Mouse (Mus musculus) liver, embryonic 14.5 days (tissue): Measurements from ENCODE around the gene Zmym4. TPM values are rescaled to one million over a fixed set of nuclear protein-coding genes. Genes with fewer than 3 reads are reported as not detected.
"Not testable (repeated sequence)": the region's sequence is repeated elsewhere in the genome, so short reads cannot be mapped to it uniquely, and the experiment has no call there.

ENCODE experiments used
- ATAC-seq: fragments of 200-750 bp; cut with Nextera tagmentation; 2 replicates; pipeline ENCODE4 v1.8.0; 2017; ENCODE audit warnings: moderate number of reproducible peaks, mild to moderate bottlenecking, moderate library complexity; ENCODE audit not compliant: insufficient read depth
- DNase-seq, 3 experiments: peaks; one replicate each; pipeline ENCODE4 v3.0.0-alpha.2; 2012 to 2013; ENCODE audit warnings: low read depth in 3 of 3, low spot score in 3 of 3
- H3K27ac ChIP-seq: fragments of 300-500 bp; sonication (generic); 2 replicates; pipeline ENCODE4 v1.5.1; 2014; ENCODE audit warnings: moderate library complexity, mild to moderate bottlenecking, control low read depth, inconsistent platforms
- H3K27me3 ChIP-seq: fragments of 300-500 bp; sonication (generic); 2 replicates; pipeline ENCODE4 v1.6.1; 2014; ENCODE audit warnings: mild to moderate bottlenecking, low read length, moderate library complexity; ENCODE audit not compliant: control insufficient read depth, insufficient read depth
- H3K36me3 ChIP-seq: fragments of 300-500 bp; sonication (generic); replicated peaks from 2 replicates; pipeline ENCODE4 v1.6.1; 2014; ENCODE audit warnings: low read depth; ENCODE audit not compliant: control insufficient read depth, insufficient read depth
- H3K4me1 ChIP-seq, 2 experiments: fragments of 200-500 bp in 1 of 2; fragments of 300-500 bp in 1 of 2; sonication (generic) in 1 of 2; replicated peaks; 2 replicates each; pipeline ENCODE4 v1.6.1; 2012 to 2014; ENCODE audit warnings: antibody characterized with exemption in 1 of 2, inconsistent platforms in 1 of 2, low read length in 1 of 2; ENCODE audit not compliant: control insufficient read depth in 2 of 2, insufficient read depth in 2 of 2
- H3K4me2 ChIP-seq: fragments of 300-500 bp; sonication (generic); 2 replicates; pipeline ENCODE4 v1.6.1; 2014; ENCODE audit warnings: low read depth, mild to moderate bottlenecking, control low read depth, moderate library complexity
- H3K4me3 ChIP-seq, 2 experiments: fragments of 200-500 bp in 1 of 2; fragments of 300-500 bp in 1 of 2; sonication (generic) in 1 of 2; 2 replicates each; pipeline ENCODE4 v1.5.1; 2012 to 2014; ENCODE audit warnings: low read depth in 2 of 2, low read length in 2 of 2, mild to moderate bottlenecking in 2 of 2, control low read depth in 1 of 2, inconsistent platforms in 1 of 2, moderate library complexity in 1 of 2; ENCODE audit not compliant: insufficient read depth in 1 of 2
- H3K9ac ChIP-seq: fragments of 300-500 bp; sonication (generic); replicated peaks from 2 replicates; pipeline ENCODE4 v1.6.1; 2014; ENCODE audit warnings: mild to moderate bottlenecking, control low read depth, moderate library complexity
- H3K9me3 ChIP-seq: fragments of 300-500 bp; sonication (generic); 2 replicates; pipeline ENCODE4 v1.6.1; 2016; ENCODE audit warnings: low read length, mixed read lengths; ENCODE audit not compliant: control insufficient read depth
- CTCF ChIP-seq: IDR thresholded peaks from 2 replicates; pipeline ENCODE4 v1.5.1; 2016; ENCODE audit warnings: antibody characterized with exemption, low read depth, control low read depth
- EP300 ChIP-seq: IDR thresholded peaks from 2 replicates; pipeline ENCODE4 v1.6.1; 2016; ENCODE audit warnings: antibody characterized with exemption, low read depth
- WGBS: fragments of 180-500 bp; shearing (Covaris S2); extraction: QIAGEN DNeasy Blood & Tissue Kit; methylation state at CpG from one replicate; pipeline ENCODE4 v1.1.7; 2014; ENCODE audit not compliant: insufficient replicate concordance; 5-methylcytosine and 5-hydroxymethylcytosine counted together
- polyA plus RNA-seq, 2 experiments: library from polyadenylated mRNA; depleted of rRNA in 1 of 2; stranded (reverse) in 1 of 2; unstranded in 1 of 2; fragments of >200 nt; fragmentation: Nextera tagmentation in 1 of 2; extraction: Ambion mirVana in 1 of 2; gene quantifications; 2 replicates each; pipeline versions ENCODE4 v1.2.1 to v1.2.3; 2012 to 2014

The Zmym4 gene
- polyA plus RNA-seq, 2 experiments: 2.8 to 3.2 TPM

GRCm38 (mm10) chr4:126977467-126977866, 9.5 kb upstream of the Zmym4 start:
- no peak for ATAC-seq
- DNase-seq: peak in 1 of 3 experiments; percentile 29
- no peak overlapping the region for H3K9ac ChIP-seq
- TF ChIP-seq CTCF: peak; percentile 45
- TF ChIP-seq EP300: no peak
- no peak overlapping the region for H3K4me2 ChIP-seq
- H3K27ac ChIP-seq: no peak overlapping the region
- no peaks in the 10 kb centered on the region for H3K4me1 ChIP-seq
- H3K27me3 ChIP-seq: no peaks in the 10 kb centered on the region
- H3K4me3 ChIP-seq: no peak overlapping the region
- H3K9me3 ChIP-seq: no peaks in the 10 kb centered on the region
- no peaks in the 10 kb centered on the region for H3K36me3 ChIP-seq

DNA sequence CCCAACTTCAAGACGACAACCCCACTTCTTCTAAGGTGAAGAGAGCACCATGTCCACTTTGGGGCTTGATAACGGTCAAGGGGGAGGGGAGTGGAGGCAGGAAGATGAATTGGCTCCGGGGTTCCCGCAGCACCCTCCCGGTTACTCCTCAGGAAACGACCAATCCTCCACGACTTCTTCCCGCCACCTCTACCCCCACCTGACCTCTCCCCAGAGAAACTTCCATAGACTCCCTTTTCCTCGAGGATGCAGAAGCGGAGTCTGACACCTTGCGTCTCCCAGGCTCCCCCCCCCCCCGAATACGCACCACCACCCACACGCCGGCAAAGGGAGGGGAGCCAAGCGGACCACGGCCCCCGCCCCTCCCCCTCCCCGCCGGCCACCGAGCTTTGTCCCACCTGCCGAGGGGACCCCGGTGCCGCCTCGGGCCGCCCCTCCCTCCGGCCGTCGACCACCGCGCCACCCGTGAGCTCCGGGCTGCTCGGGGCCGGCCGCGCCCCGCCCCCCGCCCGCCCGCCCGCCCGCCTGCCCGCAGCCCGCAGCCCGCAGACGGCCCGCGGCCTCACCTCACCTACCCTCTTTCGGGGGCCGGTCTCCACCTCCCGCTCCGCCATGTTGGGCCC, 583 bp downstream of the Zmym4 start:
- peak overlapping the region; percentile 75 to 94 for H3K4me3 ChIP-seq
- TF ChIP-seq CTCF: no peak
- TF ChIP-seq EP300: no peak
- peak overlapping the region; percentile 95 for H3K9ac ChIP-seq
- H3K36me3 ChIP-seq: no peaks in the 10 kb centered on the region
- peak overlapping the region; percentile 77 for H3K4me2 ChIP-seq
- no peaks in the 10 kb centered on the region for H3K27me3 ChIP-seq
- 2% methylated on average over 13 of the region's 53 CpGs for WGBS
- peak in 1 of 3 experiments; percentile 11 for DNase-seq
- peak; percentile 22 for ATAC-seq
- H3K27ac ChIP-seq: peak overlapping the region; percentile 6; the same call in 1 of the 2 replicates
- no peaks in the 10 kb centered on the region for H3K9me3 ChIP-seq
- H3K4me1 ChIP-seq: peaks cover 8 to 9% of the 10 kb centered on the region in 2 experiments

GRCm38 (mm10) chr4:126958682-126959081, 9.3 kb downstream of the Zmym4 start:
- Histone ChIP-seq H3K27ac (no peak overlapping the region), H3K27me3 (no peaks in the 10 kb centered on the region)
- no peak for ATAC-seq

GRCm38 (mm10) chr4:126958261-126958660, 9.7 kb downstream of the Zmym4 start:
- no peaks in the 10 kb centered on the region for H3K9me3 ChIP-seq
- no peak for DNase-seq
- H3K4me1 ChIP-seq: no peaks in the 10 kb centered on the region
- H3K27me3 ChIP-seq: no peaks in the 10 kb centered on the region
- H3K4me2 ChIP-seq: no peak overlapping the region
- no peak overlapping the region for H3K27ac ChIP-seq
- TF ChIP-seq CTCF (no peak), EP300 (no peak)
- H3K9ac ChIP-seq: no peak overlapping the region
- 55% methylated on average over 2 of the region's 2 CpGs for WGBS
- ATAC-seq: no peak
- H3K36me3 ChIP-seq: no peaks in the 10 kb centered on the region
- H3K4me3 ChIP-seq: no peak overlapping the region

More at GRCm38 (mm10) chr4:126958682-126959081, 9.3 kb downstream of the Zmym4 start:
- no peaks in the 10 kb centered on the region for H3K9me3 ChIP-seq
- H3K4me3 ChIP-seq: no peak overlapping the region
- H3K9ac ChIP-seq: no peak overlapping the region
- no peaks in the 10 kb centered on the region for H3K36me3 ChIP-seq
- no peaks in the 10 kb centered on the region for H3K4me1 ChIP-seq
- H3K4me2 ChIP-seq: no peak overlapping the region
- TF ChIP-seq EP300 (no peak), CTCF (no peak)
- no peak for DNase-seq

GRCm38 (mm10) chr4:126957434-126957833, 10.5 kb downstream of the Zmym4 start:
- no peak for DNase-seq
- Histone ChIP-seq H3K4me3 (no peak overlapping the region), H3K4me2 (no peak overlapping the region), H3K27ac (no peak overlapping the region), H3K4me1 (no peaks in the 10 kb centered on the region), H3K9me3 (no peaks in the 10 kb centered on the region), H3K9ac (no peak overlapping the region), H3K27me3 (no peaks in the 10 kb centered on the region), H3K36me3 (no peaks in the 10 kb centered on the region)
- TF ChIP-seq EP300 (no peak), CTCF (no peak)
- WGBS: 61% methylated on average over 3 of the region's 3 CpGs
- ATAC-seq: no peak

DNA sequence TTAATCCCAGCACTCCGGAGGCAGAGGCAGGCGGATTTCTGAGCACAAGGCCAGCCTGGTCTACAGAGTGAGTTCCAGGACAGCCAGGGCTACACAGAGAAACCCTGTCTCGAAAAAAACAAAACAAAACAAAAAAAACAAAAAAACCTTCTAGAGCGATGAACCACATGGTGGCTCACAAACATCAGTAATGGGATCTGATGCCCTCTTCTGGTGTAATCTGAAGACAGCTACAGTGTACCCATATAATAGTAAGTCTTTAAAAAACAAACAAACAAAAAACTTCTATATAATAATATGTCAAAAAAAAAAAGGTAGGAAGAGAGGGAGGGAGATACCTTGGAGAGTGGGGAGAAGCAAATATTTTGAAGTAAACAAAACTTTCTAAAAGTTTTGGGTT, 17.1 kb downstream of the Zmym4 start:
- not testable (repeated sequence) for H3K9me3 ChIP-seq, ATAC-seq, H3K4me2 ChIP-seq, H3K4me1 ChIP-seq, H3K4me3 ChIP-seq, H3K27ac ChIP-seq, H3K9ac ChIP-seq, DNase-seq, H3K27me3 ChIP-seq, H3K36me3 ChIP-seq
- 76% methylated on average over 4 of the region's 4 CpGs for WGBS
